Mouse (Mus musculus) cortical plate, adult 2 months (tissue): ENCODE results near the gene Pbld2.
"Not testable (repeated sequence)": the region's sequence is repeated elsewhere in the genome, so short reads cannot be mapped to it uniquely, and the experiment has no call there.

Experiments
- CTCF ChIP-seq: fragments of 200-500 bp; IDR thresholded peaks from 2 replicates; pipeline ENCODE4 v1.5.1; 2011; ENCODE audit warnings: mild to moderate bottlenecking, control low read depth, low read length; ENCODE audit not compliant: insufficient read depth; ENCODE audit errors: extremely low read depth
- POLR2A ChIP-seq: fragments of 200-500 bp; IDR thresholded peaks from 2 replicates; pipeline ENCODE4 v1.6.1; 2011; ENCODE audit warnings: mild to moderate bottlenecking, low read length, control low read depth; ENCODE audit not compliant: insufficient read depth; ENCODE audit errors: extremely low read depth

DNA sequence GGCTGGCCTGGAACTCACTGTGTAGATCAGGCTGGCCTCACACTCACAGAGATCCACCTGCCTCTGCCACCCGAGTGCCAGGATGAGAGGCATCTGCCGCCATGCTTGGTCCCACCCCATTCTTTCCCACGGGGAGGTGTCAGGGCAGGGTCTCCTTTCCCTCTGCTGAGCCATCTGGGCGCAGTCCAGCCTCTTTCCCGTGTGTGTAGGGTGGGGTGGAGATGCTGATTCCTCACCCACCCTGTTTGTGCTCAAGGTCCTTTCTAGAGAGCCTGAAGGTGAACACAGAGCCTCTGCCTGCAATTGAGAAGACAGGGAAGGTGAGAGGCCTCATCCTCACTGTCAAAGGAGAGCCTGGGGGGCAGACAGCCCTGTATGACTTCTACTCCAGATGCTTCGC is 30.0 kb downstream of the Pbld2 start:
- not testable (repeated sequence) for TF ChIP-seq CTCF, POLR2A
